Mouse (Mus musculus): Measurements from ENCODE around the gene Hirip3. TPM values are rescaled to one million over a fixed set of nuclear protein-coding genes. Genes with fewer than 3 reads are reported as not detected.
A peak's percentile ranks its signal among the peaks of the same experiment; 100 is the strongest.
"Not testable (repeated sequence)": the region's sequence is repeated elsewhere in the genome, so short reads cannot be mapped to it uniquely, and the experiment has no call there.

Gene Hirip3
- polyA plus RNA-seq, 1 experiment = 116 TPM

- Histone ChIP-seq H3K27me3 (ENCODE audit: control insufficient read depth, insufficient read depth, low read length, poor library complexity, severe bottlenecking) (no peaks in the 10 kb centered on the region), H3K9ac (ENCODE audit: low read depth, poor library complexity, severe bottlenecking) (peak overlapping the region; percentile 43), H3K27ac (ENCODE audit: insufficient read depth, low read length) (0 out of 2 replicates have a peak overlapping the region, but pooled peaks have one; percentile 2), H3K4me1 (ENCODE audit: control insufficient read depth, insufficient read depth, low read length) (no peaks in the 10 kb centered on the region), H3K9me3 (replicated peaks; ENCODE audit: control insufficient read depth, insufficient read depth, low read length, poor library complexity, severe bottlenecking) (no peaks in the 10 kb centered on the region), H3K4me3 (ENCODE audit: low read depth, low read length) (peak overlapping the region; percentile 71), H3K36me3 (ENCODE audit: control insufficient read depth, insufficient read depth, low read length, poor library complexity, severe bottlenecking) (no peaks in the 10 kb centered on the region)
- TF ChIP-seq POLR2A (IDR thresholded peaks at IDR 0.05; ENCODE audit: insufficient read depth, low read length) (peak; percentile 67), EP300 (IDR thresholded peaks at IDR 0.05; ENCODE audit: insufficient read depth, low read depth, low read length) (no peak)
Observed at GRCm38 (mm10) chr7:126898102-126898990, 36.6 kb downstream of the Hirip3 start.

GRCm38 (mm10) chr7:126899781-126900180, 38.0 kb downstream of the Hirip3 start:
- H3K4me3 ChIP-seq (ENCODE audit: low read depth, low read length); H3K27me3 ChIP-seq (ENCODE audit: control insufficient read depth, insufficient read depth, low read length, poor library complexity, severe bottlenecking); H3K9me3 ChIP-seq (replicated peaks; ENCODE audit: control insufficient read depth, insufficient read depth, low read length, poor library complexity, severe bottlenecking); H3K4me1 ChIP-seq (ENCODE audit: control insufficient read depth, insufficient read depth, low read length); H3K36me3 ChIP-seq (ENCODE audit: control insufficient read depth, insufficient read depth, low read length, poor library complexity, severe bottlenecking); H3K9ac ChIP-seq (ENCODE audit: low read depth, poor library complexity, severe bottlenecking); H3K27ac ChIP-seq (ENCODE audit: insufficient read depth, low read length): not testable (repeated sequence)

DNA sequence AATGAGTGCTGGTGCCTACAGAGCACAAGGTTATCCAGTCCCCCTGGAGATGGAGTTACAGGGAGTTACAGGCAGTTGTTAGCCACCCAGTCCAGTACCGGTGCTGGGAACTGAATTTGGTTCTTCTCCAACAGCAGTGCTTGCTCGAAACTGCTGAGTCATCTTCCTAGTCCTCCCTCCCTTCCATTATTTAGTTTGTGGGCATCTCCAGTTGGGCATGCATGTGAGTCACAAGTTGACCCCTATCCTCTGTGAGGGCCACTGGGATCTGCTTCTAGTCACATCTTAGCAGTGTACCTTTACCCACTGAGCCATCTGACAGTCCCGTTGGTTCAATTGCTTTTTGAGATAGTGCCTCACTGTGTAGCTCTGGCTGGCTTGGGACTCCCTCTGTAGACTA, 43.8 kb downstream of the Hirip3 start:
- no peak overlapping the region for H3K9ac ChIP-seq (ENCODE audit: low read depth, poor library complexity, severe bottlenecking)
- H3K4me3 ChIP-seq (ENCODE audit: low read depth, low read length) = no peak overlapping the region
- peaks cover 3% of the 10 kb centered on the region for H3K4me1 ChIP-seq (ENCODE audit: control insufficient read depth, insufficient read depth, low read length)
- TF ChIP-seq EP300 (IDR thresholded peaks at IDR 0.05; ENCODE audit: insufficient read depth, low read depth, low read length) (no peak), POLR2A (IDR thresholded peaks at IDR 0.05; ENCODE audit: insufficient read depth, low read length) (no peak), CTCF (IDR thresholded peaks at IDR 0.05; ENCODE audit: low read depth, low read length) (no peak)
- H3K36me3 ChIP-seq (ENCODE audit: control insufficient read depth, insufficient read depth, low read length, poor library complexity, severe bottlenecking) = no peaks in the 10 kb centered on the region
- no peak overlapping the region for H3K27ac ChIP-seq (ENCODE audit: insufficient read depth, low read length)
- no peaks in the 10 kb centered on the region for H3K9me3 ChIP-seq (replicated peaks; ENCODE audit: control insufficient read depth, insufficient read depth, low read length, poor library complexity, severe bottlenecking)
- H3K27me3 ChIP-seq (ENCODE audit: control insufficient read depth, insufficient read depth, low read length, poor library complexity, severe bottlenecking) = no peaks in the 10 kb centered on the region

- Histone ChIP-seq H3K27ac (ENCODE audit: insufficient read depth, low read length) (no peak overlapping the region), H3K9ac (ENCODE audit: low read depth, poor library complexity, severe bottlenecking) (no peak overlapping the region), H3K9me3 (replicated peaks; ENCODE audit: control insufficient read depth, insufficient read depth, low read length, poor library complexity, severe bottlenecking) (no peaks in the 10 kb centered on the region), H3K36me3 (ENCODE audit: control insufficient read depth, insufficient read depth, low read length, poor library complexity, severe bottlenecking) (no peaks in the 10 kb centered on the region), H3K4me3 (ENCODE audit: low read depth, low read length) (no peak overlapping the region), H3K27me3 (ENCODE audit: control insufficient read depth, insufficient read depth, low read length, poor library complexity, severe bottlenecking) (no peaks in the 10 kb centered on the region), H3K4me1 (ENCODE audit: control insufficient read depth, insufficient read depth, low read length) (no peaks in the 10 kb centered on the region)
- no peak for TF ChIP-seq POLR2A (IDR thresholded peaks at IDR 0.05; ENCODE audit: insufficient read depth, low read length)
- no peak for TF ChIP-seq CTCF (IDR thresholded peaks at IDR 0.05; ENCODE audit: low read depth, low read length)
- no peak for TF ChIP-seq EP300 (IDR thresholded peaks at IDR 0.05; ENCODE audit: insufficient read depth, low read depth, low read length)
Observed at GRCm38 (mm10) chr7:126914844-126915243, 53.1 kb downstream of the Hirip3 start.

Other genes with a start within 250 kb of the Hirip3 start
- 13.6 and 14.1 TPM in 2 replicates for gene Nupr1, start 231.1 kb upstream of the Hirip3 start, polyA plus RNA-seq (2011; ENCODE audit: insufficient read depth, insufficient read length, low read depth, missing spikeins)
- gene Sgf29, start 212.7 kb upstream of the Hirip3 start, polyA plus RNA-seq (2011; ENCODE audit: insufficient read depth, insufficient read length, low read depth, missing spikeins) = 42.7 and 54.0 TPM in 2 replicates
- not detected in 2 replicates for gene Sult1a1, start 185.5 kb upstream of the Hirip3 start, polyA plus RNA-seq (2011; ENCODE audit: insufficient read depth, insufficient read length, low read depth, missing spikeins)
- 76.0 and 103 TPM in 2 replicates for gene Bola2, start 166.6 kb upstream of the Hirip3 start, polyA plus RNA-seq (2011; ENCODE audit: insufficient read depth, insufficient read length, low read depth, missing spikeins)
- gene Slx1b, start 166.2 kb upstream of the Hirip3 start, polyA plus RNA-seq (2011; ENCODE audit: insufficient read depth, insufficient read length, low read depth, missing spikeins) = 16.6 and 17.4 TPM in 2 replicates
- 4.9 and 5.9 TPM in 2 replicates for gene Coro1a, start 154.2 kb upstream of the Hirip3 start, polyA plus RNA-seq (2011; ENCODE audit: insufficient read depth, insufficient read length, low read depth, missing spikeins)
- gene Mapk3, start 102.4 kb upstream of the Hirip3 start, polyA plus RNA-seq (2011; ENCODE audit: insufficient read depth, insufficient read length, low read depth, missing spikeins) = 102 and 121 TPM in 2 replicates
- 1.8 and 3.6 TPM in 2 replicates for gene Gdpd3, start 95.6 kb upstream of the Hirip3 start, polyA plus RNA-seq (2011; ENCODE audit: insufficient read depth, insufficient read length, low read depth, missing spikeins)
- 56.8 and 62.1 TPM in 2 replicates for gene Ypel3, start 85.0 kb upstream of the Hirip3 start, polyA plus RNA-seq (2011; ENCODE audit: insufficient read depth, insufficient read length, low read depth, missing spikeins)
- 1.7 TPM in 2 replicates for gene Tbx6, start 80.5 kb upstream of the Hirip3 start, polyA plus RNA-seq (2011; ENCODE audit: insufficient read depth, insufficient read length, low read depth, missing spikeins)
- 111 and 127 TPM in 2 replicates for gene Ppp4c, start 69.5 kb upstream of the Hirip3 start, polyA plus RNA-seq (2011; ENCODE audit: insufficient read depth, insufficient read length, low read depth, missing spikeins)
- gene Fam57b, start 64.3 kb upstream of the Hirip3 start, polyA plus RNA-seq (2011; ENCODE audit: insufficient read depth, insufficient read length, low read depth, missing spikeins) = 2.7 and 4.2 TPM in 2 replicates
- gene 4930451I11Rik, start 30.3 kb upstream of the Hirip3 start, polyA plus RNA-seq (2011; ENCODE audit: insufficient read depth, insufficient read length, low read depth, missing spikeins) = not detected in 2 replicates
- 3.2 and 3.3 TPM in 2 replicates for gene Doc2a, start 14.6 kb upstream of the Hirip3 start, polyA plus RNA-seq (2011; ENCODE audit: insufficient read depth, insufficient read length, low read depth, missing spikeins)
- 104 and 118 TPM in 2 replicates for gene Ino80e, start 405 bp downstream of the Hirip3 start, polyA plus RNA-seq (2011; ENCODE audit: insufficient read depth, insufficient read length, low read depth, missing spikeins)
- gene Taok2, start 22.7 kb downstream of the Hirip3 start, polyA plus RNA-seq (2011; ENCODE audit: insufficient read depth, insufficient read length, low read depth, missing spikeins) = 37.9 and 41.0 TPM in 2 replicates
- 16.3 and 17.2 TPM in 2 replicates for gene Tmem219, start 60.9 kb downstream of the Hirip3 start, polyA plus RNA-seq (2011; ENCODE audit: insufficient read depth, insufficient read length, low read depth, missing spikeins)
- 25.5 and 26.8 TPM in 2 replicates for gene Kctd13, start 66.9 kb downstream of the Hirip3 start, polyA plus RNA-seq (2011; ENCODE audit: insufficient read depth, insufficient read length, low read depth, missing spikeins)
- 0.36 and 0.41 TPM in 2 replicates for gene Asphd1, start 87.6 kb downstream of the Hirip3 start, polyA plus RNA-seq (2011; ENCODE audit: insufficient read depth, insufficient read length, low read depth, missing spikeins)
- gene Sez6l2, start 88.6 kb downstream of the Hirip3 start, polyA plus RNA-seq (2011; ENCODE audit: insufficient read depth, insufficient read length, low read depth, missing spikeins) = 1.4 and 1.9 TPM in 2 replicates
- gene Cdipt, start 113.9 kb downstream of the Hirip3 start, polyA plus RNA-seq (2011; ENCODE audit: insufficient read depth, insufficient read length, low read depth, missing spikeins) = 42.8 and 53.3 TPM in 2 replicates
- gene Cdiptos, start 114.1 kb downstream of the Hirip3 start, polyA plus RNA-seq (2011; ENCODE audit: insufficient read depth, insufficient read length, low read depth, missing spikeins) = 1.4 and 2.4 TPM in 2 replicates
- gene Mvp, start 152.6 kb downstream of the Hirip3 start, polyA plus RNA-seq (2011; ENCODE audit: insufficient read depth, insufficient read length, low read depth, missing spikeins) = 17.9 and 18.8 TPM in 2 replicates
- gene Pagr1b, start 154.5 kb downstream of the Hirip3 start, polyA plus RNA-seq (2011; ENCODE audit: insufficient read depth, insufficient read length, low read depth, missing spikeins) = 22.1 and 26.6 TPM in 2 replicates
- gene Pagr1a, start 155.4 kb downstream of the Hirip3 start, polyA plus RNA-seq (2011; ENCODE audit: insufficient read depth, insufficient read length, low read depth, missing spikeins) = 12.7 and 27.9 TPM in 2 replicates
- gene Gm42742, start 159.1 kb downstream of the Hirip3 start, polyA plus RNA-seq (2011; ENCODE audit: insufficient read depth, insufficient read length, low read depth, missing spikeins) = 2.2 and 23.9 TPM in 2 replicates
- 3.5 and 6.7 TPM in 2 replicates for gene Prrt2, start 159.2 kb downstream of the Hirip3 start, polyA plus RNA-seq (2011; ENCODE audit: insufficient read depth, insufficient read length, low read depth, missing spikeins)
- 117 and 123 TPM in 2 replicates for gene Maz, start 165.1 kb downstream of the Hirip3 start, polyA plus RNA-seq (2011; ENCODE audit: insufficient read depth, insufficient read length, low read depth, missing spikeins)
- gene Kif22, start 180.5 kb downstream of the Hirip3 start, polyA plus RNA-seq (2011; ENCODE audit: insufficient read depth, insufficient read length, low read depth, missing spikeins) = 106 and 109 TPM in 2 replicates
- gene Zg16, start 225.4 kb downstream of the Hirip3 start, polyA plus RNA-seq (2011; ENCODE audit: insufficient read depth, insufficient read length, low read depth, missing spikeins) = not detected in 2 replicates
- gene AI467606, start 229.4 kb downstream of the Hirip3 start, polyA plus RNA-seq (2011; ENCODE audit: insufficient read depth, insufficient read length, low read depth, missing spikeins) = 1.6 TPM in 2 replicates